Mouse (Mus musculus): Measurements from ENCODE around the gene Fam76b. TPM values are rescaled to one million over a fixed set of nuclear protein-coding genes. Genes with fewer than 3 reads are reported as not detected.

The Fam76b gene
- polyA plus RNA-seq, 1 experiment, result 3.3 TPM

DNA sequence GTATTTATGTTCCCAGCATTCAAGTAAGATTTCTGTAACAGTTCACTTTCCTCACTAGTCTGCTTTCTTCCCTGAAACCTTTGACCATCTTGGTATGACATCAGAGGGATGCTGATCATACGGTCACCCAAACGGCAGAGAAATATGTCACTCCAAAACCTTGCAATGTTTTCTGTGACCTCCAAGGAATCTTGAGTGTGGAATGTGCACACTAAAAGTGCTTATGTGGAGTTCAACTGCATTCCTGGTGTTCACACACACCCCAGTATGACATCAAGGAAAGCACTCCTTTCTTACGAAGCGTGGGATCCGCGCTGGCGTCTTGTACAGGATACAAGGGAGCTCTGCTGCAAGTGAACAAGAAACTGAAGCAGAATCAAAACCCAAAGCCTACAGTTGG lies 20.7 kb upstream of the Fam76b start:
- TF ChIP-seq CEBPB (IDR thresholded peaks at IDR 0.05; ENCODE audit: low read depth), result no peak
- no peak for TF ChIP-seq MYOG (IDR thresholded peaks at IDR 0.05; ENCODE audit: control insufficient read depth, extremely low read depth, insufficient read length)
- TF ChIP-seq MYOD1 (IDR thresholded peaks at IDR 0.05; ENCODE audit: control insufficient read depth, insufficient read length, low read depth), result no peak
- no peak for TF ChIP-seq USF1 (IDR thresholded peaks at IDR 0.05; ENCODE audit: low read depth)
- no peak for TF ChIP-seq FOSL1 (IDR thresholded peaks at IDR 0.05; ENCODE audit: insufficient read depth, low read length, poor library complexity, severe bottlenecking)
- no peak for TF ChIP-seq CTCF (IDR thresholded peaks at IDR 0.05; ENCODE audit: control insufficient read depth, insufficient read depth, insufficient read length)
- no peak for TF ChIP-seq MAX (IDR thresholded peaks at IDR 0.05)
- no peaks in the 10 kb centered on the region for H3K79me2 ChIP-seq (ENCODE audit: control insufficient read depth, insufficient read depth)
- no peak overlapping the region for H3K4me3 ChIP-seq (ENCODE audit: insufficient read depth, poor library complexity, severe bottlenecking)
- H3K27me3 ChIP-seq (ENCODE audit: control insufficient read depth, insufficient read depth, insufficient read length), result no peaks in the 10 kb centered on the region
- no peak overlapping the region for H3ac ChIP-seq (ENCODE audit: control insufficient read depth, insufficient read length, low read depth)
- H3K36me3 ChIP-seq (ENCODE audit: control insufficient read depth, insufficient read depth), result peaks cover 63% of the 10 kb centered on the region
- H3K79me3 ChIP-seq (ENCODE audit: low read depth), result no peaks in the 10 kb centered on the region

DNA sequence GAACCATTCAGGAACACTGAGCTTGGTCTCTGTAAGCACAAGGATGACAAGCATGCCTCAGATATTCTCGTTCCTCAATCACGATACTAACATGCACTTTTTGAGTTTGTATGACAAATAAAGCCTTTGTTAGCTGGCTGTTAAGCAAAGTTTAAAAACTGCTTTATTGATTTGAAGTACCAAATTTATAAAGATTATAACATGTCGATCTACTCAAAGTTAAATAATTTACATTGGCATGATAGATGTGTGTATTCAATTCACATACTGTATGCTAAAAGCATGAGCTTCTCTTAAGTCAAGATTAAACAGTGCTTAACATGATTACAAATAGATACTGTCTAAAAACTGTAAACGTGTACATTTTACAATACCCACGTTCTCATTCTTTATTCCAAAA lies 19.9 kb upstream of the Fam76b start:
- Histone ChIP-seq H3K4me3 (ENCODE audit: insufficient read depth, poor library complexity, severe bottlenecking) (no peak overlapping the region), H3K27me3 (ENCODE audit: control insufficient read depth, insufficient read depth, insufficient read length) (no peaks in the 10 kb centered on the region), H3ac (ENCODE audit: control insufficient read depth, insufficient read length, low read depth) (no peak overlapping the region), H3K79me3 (ENCODE audit: low read depth) (no peaks in the 10 kb centered on the region), H3K36me3 (ENCODE audit: control insufficient read depth, insufficient read depth) (peaks cover 66% of the 10 kb centered on the region), H3K79me2 (ENCODE audit: control insufficient read depth, insufficient read depth) (no peaks in the 10 kb centered on the region)
- TF ChIP-seq MYOG (IDR thresholded peaks at IDR 0.05; ENCODE audit: control insufficient read depth, extremely low read depth, insufficient read length), result no peak
- no peak for TF ChIP-seq FOSL1 (IDR thresholded peaks at IDR 0.05; ENCODE audit: insufficient read depth, low read length, poor library complexity, severe bottlenecking)
- TF ChIP-seq MAX (IDR thresholded peaks at IDR 0.05), result no peak

DNA sequence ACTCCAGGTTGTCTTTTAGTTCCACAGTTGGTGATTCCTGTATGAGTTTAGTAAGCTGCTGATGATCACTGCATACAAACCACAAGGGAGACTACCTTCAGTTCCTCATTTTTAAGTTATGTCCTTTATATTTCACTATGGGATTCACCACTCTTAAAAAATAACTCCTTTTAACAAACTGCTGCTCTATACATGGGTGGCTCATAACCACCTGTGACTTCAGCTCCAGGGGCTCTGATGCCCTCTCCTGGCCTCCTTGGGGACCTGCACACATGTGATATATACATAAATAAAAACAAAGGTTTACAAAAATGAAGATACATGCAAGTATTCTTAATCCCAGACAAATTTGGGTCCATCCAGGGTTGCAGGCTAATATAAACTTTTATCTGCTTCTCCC lies 17.6 kb upstream of the Fam76b start:
- no peak overlapping the region for H3K4me3 ChIP-seq (ENCODE audit: insufficient read depth, poor library complexity, severe bottlenecking)
- H3ac ChIP-seq (ENCODE audit: control insufficient read depth, insufficient read length, low read depth), result no peak overlapping the region
- no peaks in the 10 kb centered on the region for H3K27me3 ChIP-seq (ENCODE audit: control insufficient read depth, insufficient read depth, insufficient read length)
- peaks cover 2% of the 10 kb centered on the region for H3K79me3 ChIP-seq (ENCODE audit: low read depth)
- TF ChIP-seq MAX (IDR thresholded peaks at IDR 0.05) (no peak), MYOG (IDR thresholded peaks at IDR 0.05; ENCODE audit: control insufficient read depth, extremely low read depth, insufficient read length) (no peak), CTCF (IDR thresholded peaks at IDR 0.05; ENCODE audit: control insufficient read depth, insufficient read depth, insufficient read length) (no peak), MYOD1 (IDR thresholded peaks at IDR 0.05; ENCODE audit: control insufficient read depth, insufficient read length, low read depth) (no peak), FOSL1 (IDR thresholded peaks at IDR 0.05; ENCODE audit: insufficient read depth, low read length, poor library complexity, severe bottlenecking) (no peak)
- H3K79me2 ChIP-seq (ENCODE audit: control insufficient read depth, insufficient read depth), result no peaks in the 10 kb centered on the region
- peaks cover 83% of the 10 kb centered on the region for H3K36me3 ChIP-seq (ENCODE audit: control insufficient read depth, insufficient read depth)

DNA sequence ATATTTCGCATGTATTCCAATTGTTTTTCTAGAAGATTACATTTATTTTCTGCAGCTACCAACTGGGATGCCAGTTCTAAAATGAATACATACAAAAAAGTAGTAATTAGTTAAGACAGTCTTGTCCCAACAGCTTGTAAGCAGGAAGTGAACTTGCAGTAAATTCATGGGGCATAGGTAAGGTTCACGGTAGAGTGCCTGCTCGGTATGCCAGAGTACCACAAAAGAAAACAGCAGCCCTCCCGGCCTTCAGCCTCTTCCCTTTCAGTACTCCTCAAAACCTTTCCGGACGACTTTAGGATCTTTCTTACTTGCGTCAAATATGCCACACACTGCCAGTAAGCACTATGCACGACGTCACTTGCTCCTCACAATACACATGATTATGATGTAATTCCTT lies 9.1 kb upstream of the Fam76b start:
- H3K27me3 ChIP-seq (ENCODE audit: control insufficient read depth, insufficient read depth, insufficient read length), result no peaks in the 10 kb centered on the region
- no peak overlapping the region for H3K4me3 ChIP-seq (ENCODE audit: insufficient read depth, poor library complexity, severe bottlenecking)
- peaks cover 29% of the 10 kb centered on the region for H3K79me2 ChIP-seq (ENCODE audit: control insufficient read depth, insufficient read depth)
- TF ChIP-seq CEBPB (IDR thresholded peaks at IDR 0.05; ENCODE audit: low read depth) (no peak), CTCF (IDR thresholded peaks at IDR 0.05; ENCODE audit: control insufficient read depth, insufficient read depth, insufficient read length) (no peak), MYOD1 (IDR thresholded peaks at IDR 0.05; ENCODE audit: control insufficient read depth, insufficient read length, low read depth) (no peak)
- peaks cover 21% of the 10 kb centered on the region for H3K79me3 ChIP-seq (ENCODE audit: low read depth)
- peaks cover 92% of the 10 kb centered on the region for H3K36me3 ChIP-seq (ENCODE audit: control insufficient read depth, insufficient read depth)
- no peak overlapping the region for H3ac ChIP-seq (ENCODE audit: control insufficient read depth, insufficient read length, low read depth)

DNA sequence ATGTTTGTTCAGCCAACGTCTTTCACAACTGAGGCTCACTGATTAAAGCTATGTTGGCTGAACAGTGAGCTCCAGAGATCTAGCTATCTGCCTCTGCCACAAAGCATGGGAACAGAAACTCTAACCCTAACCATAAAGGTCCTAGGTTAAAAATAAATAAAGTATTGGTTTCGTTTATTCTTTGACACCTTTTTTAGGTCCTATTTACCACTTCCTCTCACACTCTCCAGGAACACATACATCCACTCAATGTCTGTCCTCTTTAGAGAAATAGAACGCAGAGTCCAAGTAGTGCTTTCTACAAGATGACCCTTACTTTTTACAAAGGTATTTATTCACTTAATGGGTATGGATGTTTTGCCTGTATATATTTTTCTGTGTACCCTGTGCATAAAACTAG lies 6.7 kb upstream of the Fam76b start:
- Histone ChIP-seq H3K79me2 (ENCODE audit: control insufficient read depth, insufficient read depth) (peaks cover 53% of the 10 kb centered on the region), H3K4me3 (ENCODE audit: insufficient read depth, poor library complexity, severe bottlenecking) (no peak overlapping the region), H3K27me3 (ENCODE audit: control insufficient read depth, insufficient read depth, insufficient read length) (no peaks in the 10 kb centered on the region), H3K79me3 (ENCODE audit: low read depth) (peaks cover 43% of the 10 kb centered on the region), H3ac (ENCODE audit: control insufficient read depth, insufficient read length, low read depth) (no peak overlapping the region), H3K36me3 (ENCODE audit: control insufficient read depth, insufficient read depth) (peaks cover 83% of the 10 kb centered on the region)
- TF ChIP-seq FOSL1 (IDR thresholded peaks at IDR 0.05; ENCODE audit: insufficient read depth, low read length, poor library complexity, severe bottlenecking) (no peak), MYOG (IDR thresholded peaks at IDR 0.05; ENCODE audit: control insufficient read depth, extremely low read depth, insufficient read length) (no peak), CTCF (IDR thresholded peaks at IDR 0.05; ENCODE audit: control insufficient read depth, insufficient read depth, insufficient read length) (no peak), MAX (IDR thresholded peaks at IDR 0.05) (no peak), MYOD1 (IDR thresholded peaks at IDR 0.05; ENCODE audit: control insufficient read depth, insufficient read length, low read depth) (no peak), USF1 (IDR thresholded peaks at IDR 0.05; ENCODE audit: low read depth) (no peak), CEBPB (IDR thresholded peaks at IDR 0.05; ENCODE audit: low read depth) (no peak)

DNA sequence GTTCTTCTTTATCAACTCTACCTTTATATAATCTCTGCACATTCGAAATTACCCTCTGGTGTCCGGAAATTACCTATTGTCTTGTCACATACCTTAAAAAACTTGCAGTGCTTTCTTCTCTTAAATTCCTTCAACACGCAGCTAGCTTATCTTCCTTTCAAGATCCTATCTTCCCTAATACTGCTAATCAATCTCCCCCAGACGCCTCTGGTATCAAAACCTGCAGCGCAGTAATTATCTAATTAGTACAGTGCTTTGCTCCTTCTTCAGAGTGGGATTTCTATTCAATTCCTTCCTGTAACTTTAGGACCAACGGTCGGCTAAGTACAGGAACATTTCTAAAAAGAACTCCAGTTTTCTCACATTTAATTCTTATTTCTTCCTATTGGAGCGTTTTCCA lies 1.6 kb upstream of the Fam76b start:
- H3K4me3 ChIP-seq (ENCODE audit: insufficient read depth, poor library complexity, severe bottlenecking), result peak overlapping the region; percentile 82
- TF ChIP-seq USF1 (IDR thresholded peaks at IDR 0.05; ENCODE audit: low read depth), result no peak
- TF ChIP-seq FOSL1 (IDR thresholded peaks at IDR 0.05; ENCODE audit: insufficient read depth, low read length, poor library complexity, severe bottlenecking), result no peak
- TF ChIP-seq CEBPB (IDR thresholded peaks at IDR 0.05; ENCODE audit: low read depth), result no peak
- TF ChIP-seq MYOD1 (IDR thresholded peaks at IDR 0.05; ENCODE audit: control insufficient read depth, insufficient read length, low read depth), result no peak
- no peak for TF ChIP-seq CTCF (IDR thresholded peaks at IDR 0.05; ENCODE audit: control insufficient read depth, insufficient read depth, insufficient read length)
- TF ChIP-seq MYOG (IDR thresholded peaks at IDR 0.05; ENCODE audit: control insufficient read depth, extremely low read depth, insufficient read length), result no peak
- TF ChIP-seq MAX (IDR thresholded peaks at IDR 0.05), result no peak
- H3K79me3 ChIP-seq (ENCODE audit: low read depth), result peaks cover 62% of the 10 kb centered on the region
- H3K79me2 ChIP-seq (ENCODE audit: control insufficient read depth, insufficient read depth), result peaks cover 72% of the 10 kb centered on the region
- H3K27me3 ChIP-seq (ENCODE audit: control insufficient read depth, insufficient read depth, insufficient read length), result no peaks in the 10 kb centered on the region
- H3ac ChIP-seq (ENCODE audit: control insufficient read depth, insufficient read length, low read depth), result no peak overlapping the region
- peaks cover 46% of the 10 kb centered on the region for H3K36me3 ChIP-seq (ENCODE audit: control insufficient read depth, insufficient read depth)
